Mouse (Mus musculus) urinary bladder, postnatal 4 days (tissue): ENCODE data around the gene Jam2.
A peak's percentile ranks its signal among the peaks of the same experiment; 100 is the strongest.

Experiments
- DNase-seq, 2 experiments: peaks; one replicate each; pipeline ENCODE4 v3.0.0; 2021 to 2022; ENCODE audit warnings: low spot score in 2 of 2

Jam2 gene

DNA sequence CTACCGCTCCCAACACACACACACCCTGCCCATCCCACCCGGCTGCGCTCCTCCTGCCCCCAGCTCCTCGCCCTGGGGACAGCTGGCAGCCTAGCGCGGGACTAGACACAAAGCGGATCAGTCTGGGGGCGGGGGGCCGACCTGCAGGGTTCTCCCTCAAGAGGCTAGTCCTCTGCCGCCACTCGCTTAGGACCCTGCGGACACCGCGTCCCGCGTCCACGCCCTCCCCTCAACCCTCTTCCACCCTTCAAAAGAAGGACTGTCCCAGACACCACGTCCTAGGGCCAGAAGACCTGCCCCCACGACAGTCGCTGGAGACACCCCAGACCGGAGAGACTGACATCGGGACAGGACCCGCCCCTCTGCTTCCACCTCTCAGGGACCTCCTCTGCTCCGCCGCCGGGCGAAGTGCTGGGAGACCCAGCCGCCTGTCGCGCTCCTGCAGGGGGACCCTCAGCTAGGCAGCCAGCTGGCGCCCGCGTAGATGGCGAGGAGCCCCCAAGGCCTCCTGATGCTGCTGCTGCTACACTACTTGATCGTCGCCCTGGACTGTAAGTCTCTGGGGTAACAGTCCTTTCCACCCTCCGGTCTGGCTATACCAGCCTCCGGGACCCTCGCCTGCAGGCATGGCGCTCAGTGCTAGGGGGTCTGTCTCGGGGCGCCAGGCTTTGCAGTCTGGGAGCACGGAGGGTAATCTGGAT lies at the start of gene Jam2:
TSS of gene Jam2 (plus strand) at position 121 of the 701 bp plus-strand sequence.
- DNase-seq, result peak; percentile 53 to 63

DNA sequence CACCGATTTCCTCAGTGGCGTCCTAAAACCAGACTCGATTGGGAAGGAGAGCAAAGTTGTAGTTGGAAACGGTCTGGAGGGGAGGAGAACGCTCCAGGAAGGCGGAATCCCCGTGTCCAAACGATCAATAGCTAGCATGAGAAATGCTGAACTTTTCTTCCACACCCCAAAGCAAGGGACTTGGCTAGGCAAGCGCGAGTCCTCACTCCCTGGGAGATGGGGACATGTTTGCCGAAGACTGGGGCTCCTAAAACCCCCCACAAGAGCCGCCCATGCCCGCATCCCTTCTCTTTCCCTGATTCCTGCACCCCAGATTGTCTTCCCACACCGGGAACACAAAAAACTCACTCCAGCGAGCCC lies 39.1 kb upstream of the Jam2 start:
- no peak for DNase-seq

DNA sequence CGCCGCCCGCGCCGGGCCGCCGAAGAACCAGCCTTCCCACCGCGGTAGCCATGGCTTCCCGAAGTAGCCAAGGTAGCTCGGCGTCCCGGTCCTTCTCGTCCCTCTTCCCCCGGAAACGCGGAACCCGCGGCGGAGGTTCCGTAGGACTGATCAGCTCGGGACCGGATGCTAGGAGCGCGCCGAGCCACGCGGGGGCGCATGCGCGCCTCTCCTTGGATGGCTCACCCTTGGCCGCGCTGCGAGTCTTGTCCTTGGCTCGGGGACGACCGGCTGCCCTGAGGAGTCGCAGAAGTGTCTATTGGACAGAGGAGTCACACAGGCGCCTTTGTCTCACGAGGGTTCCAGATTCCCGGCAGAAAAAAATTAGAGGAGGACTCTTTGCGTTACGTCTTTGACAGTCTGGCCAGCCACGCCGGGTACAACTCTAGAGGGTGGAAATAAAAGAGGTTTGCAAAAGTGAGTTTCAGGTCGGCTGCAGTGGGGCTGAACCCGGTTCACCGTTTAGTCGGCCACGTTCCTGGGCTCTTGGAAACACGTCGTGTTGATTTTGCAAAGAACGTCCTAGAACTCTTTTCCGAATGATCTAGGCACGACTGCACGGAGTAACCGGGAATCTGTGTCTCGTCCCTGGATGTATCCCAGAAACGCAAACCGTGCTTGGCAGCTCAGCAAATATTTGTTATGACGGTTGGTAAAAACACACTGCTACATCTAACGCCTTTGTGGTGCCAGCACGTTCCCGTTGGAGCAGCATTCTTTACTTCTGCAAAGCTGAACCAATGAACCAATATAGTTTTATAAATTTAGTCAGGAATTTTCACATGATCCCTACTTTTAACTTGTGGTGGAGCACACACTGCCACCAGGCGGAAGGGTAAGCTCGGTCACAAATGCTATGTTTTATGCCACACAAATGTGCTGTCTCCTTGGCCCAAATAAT lies 38.5 kb upstream of the Jam2 start, which contains the start of gene Mrpl39:
TSS of gene Mrpl39 (minus strand) at position 577 of the 940 bp plus-strand sequence.
- peak; percentile 95 to 98 for DNase-seq

DNA sequence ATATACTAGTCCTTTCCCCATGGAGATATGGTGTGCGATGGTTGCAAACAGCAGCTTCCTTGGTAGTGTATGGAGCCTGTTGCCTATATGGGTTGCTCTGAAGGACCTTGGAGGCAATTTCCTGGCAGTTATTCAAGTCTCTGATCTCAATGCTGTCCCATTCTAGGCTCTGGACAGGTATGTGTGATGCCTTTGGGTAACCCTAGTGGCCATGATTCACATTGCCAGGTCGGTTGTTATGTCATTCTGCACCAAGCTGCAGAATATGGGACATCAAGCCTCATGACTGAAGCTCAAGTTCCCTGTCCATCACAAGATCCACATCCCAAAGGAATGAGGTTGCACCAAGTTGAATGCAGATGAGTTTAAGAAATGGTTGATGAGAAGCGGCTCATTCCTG lies 36.6 kb upstream of the Jam2 start:
- no peak for DNase-seq

DNA sequence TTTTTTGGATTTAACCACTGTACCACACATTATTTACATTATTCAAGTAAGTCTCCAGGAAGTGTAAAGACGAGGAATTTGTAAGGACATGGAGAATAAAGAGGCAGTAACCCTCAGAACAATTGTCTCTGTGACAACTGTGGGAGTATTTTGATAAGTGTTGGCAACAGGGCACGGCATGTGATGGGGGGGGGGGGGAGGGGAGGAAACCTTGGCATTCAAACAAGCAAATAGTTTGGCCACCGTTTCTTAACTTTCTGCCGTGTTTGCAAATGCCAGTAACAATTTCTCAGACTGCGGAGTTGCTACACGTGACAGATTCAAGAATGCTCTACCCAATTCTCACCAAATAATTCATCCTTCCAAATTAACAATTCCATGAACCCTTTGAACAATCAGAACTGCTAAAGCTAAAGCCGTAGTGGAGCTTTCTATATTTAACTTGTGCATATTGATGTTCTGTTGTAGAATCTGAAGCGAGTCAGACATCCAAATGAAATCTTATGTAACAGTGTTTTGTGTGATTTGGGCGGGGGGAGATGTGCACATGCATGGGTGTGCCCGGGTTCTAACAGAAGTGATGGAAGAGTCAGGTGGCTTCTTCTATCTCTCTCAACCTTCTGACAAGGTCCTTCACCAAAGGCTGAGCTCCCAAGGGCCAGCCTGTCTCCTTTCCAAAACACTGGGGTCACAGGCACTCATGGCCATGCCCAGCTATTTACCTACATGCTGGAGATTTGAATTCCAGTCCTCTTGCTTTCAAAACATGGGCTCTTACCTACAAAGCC lies 29.0 kb upstream of the Jam2 start:
- no peak for DNase-seq

DNA sequence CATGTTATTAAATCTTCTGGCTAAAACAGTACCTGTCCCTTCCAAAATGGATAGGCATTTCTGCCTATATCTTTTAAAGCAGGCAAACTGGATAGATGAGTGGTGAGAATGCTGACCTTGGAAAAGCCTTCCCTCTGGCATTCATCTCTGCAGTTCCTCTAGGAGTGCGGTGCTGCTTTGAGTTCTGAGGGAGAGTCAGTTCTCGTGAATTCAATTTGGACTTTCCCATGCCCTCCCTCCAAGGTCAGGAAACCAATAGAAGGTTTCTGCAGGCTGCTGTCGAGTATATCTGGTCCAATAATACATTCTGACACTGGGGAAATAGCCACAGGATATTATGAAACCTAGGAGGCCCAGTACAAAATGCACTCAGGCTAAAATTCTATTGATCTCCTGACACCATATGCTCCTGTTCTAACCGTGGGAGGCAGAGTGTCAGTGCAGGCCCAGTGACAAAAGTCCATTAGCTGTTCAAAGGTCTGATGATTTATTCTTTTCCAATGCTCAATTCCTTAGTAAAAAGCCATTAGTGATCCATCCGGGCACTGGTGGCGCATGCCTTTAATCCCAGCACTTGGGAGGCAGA lies 28.1 kb upstream of the Jam2 start:
- DNase-seq, result no peak

DNA sequence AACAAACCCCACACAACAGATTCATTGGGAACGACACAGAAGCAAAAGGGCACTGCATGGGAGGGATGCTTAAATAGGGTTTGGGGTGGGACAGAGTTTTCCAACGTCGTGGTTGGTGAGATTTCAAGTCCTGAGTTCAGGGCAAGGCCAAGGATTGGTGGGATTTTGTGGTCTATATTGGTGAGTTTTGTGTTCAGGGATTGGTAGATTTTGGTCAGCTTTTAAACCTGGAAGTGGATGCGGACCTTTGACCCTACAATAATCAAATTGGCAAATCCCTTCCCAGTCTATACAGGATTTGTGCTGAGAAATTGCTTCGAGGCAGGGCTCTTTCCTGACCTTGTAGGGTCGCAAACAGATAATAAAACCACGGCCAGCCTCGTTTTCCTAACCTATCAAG lies 6.0 kb upstream of the Jam2 start:
- no peak for DNase-seq

DNA sequence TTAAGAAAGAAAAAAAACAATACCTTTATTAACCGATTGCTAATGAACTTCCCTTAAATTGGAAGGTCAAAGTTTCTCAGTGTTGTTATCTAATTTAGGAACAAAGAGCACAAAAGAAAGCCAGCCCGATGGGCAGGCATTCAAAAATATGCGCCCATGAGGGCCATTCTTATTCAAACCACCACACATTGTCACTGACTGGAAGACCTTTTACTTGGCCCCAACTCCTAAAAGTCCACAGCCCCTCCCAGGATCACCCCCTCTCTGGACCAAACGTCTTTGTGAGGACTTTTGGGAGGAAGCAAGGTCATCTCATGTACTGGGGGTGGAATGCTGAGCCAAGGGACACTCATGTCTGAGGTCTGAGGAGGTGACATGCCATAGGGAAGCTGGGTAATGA lies 4.7 kb upstream of the Jam2 start:
- no peak for DNase-seq

DNA sequence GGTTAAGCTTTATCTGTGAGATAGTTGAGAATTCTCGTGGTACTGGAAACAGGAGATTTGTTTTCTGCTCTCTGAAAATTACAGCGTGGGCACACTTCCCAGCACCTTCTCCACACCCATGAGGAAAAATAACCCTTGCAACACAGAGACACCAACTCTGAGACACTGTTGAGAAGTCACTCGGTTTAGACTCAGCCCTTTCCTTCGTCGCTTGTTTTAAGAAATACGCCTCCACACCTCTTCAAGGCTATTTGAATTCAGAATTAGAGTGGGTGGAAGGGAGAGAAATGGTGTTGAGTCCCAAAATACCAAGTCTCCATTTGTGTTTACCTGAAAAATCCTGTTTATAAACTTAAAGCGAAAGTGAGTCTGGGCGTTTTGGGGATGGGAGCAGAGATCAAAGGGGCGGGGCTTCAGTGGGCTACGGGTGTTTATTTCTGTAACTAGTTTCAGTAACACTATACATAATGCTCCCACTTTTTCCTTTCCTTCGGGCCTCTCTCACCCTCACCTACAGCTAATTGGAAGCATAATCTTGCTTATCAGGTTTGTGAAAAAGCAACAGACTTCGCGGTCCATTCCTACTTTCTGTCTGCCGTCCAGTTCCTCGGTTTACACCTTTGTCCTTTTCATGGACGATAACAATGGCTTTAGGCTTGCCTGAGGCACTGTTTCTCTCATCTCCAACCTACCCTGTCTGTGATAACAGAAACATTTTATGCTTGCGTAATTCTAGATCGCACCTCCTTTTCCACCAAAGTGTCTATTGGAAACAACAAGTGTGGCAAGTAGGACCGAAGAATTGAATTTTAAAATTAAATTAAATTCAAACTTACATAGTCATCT lies 4.1 kb upstream of the Jam2 start:
- DNase-seq, result no peak

DNA sequence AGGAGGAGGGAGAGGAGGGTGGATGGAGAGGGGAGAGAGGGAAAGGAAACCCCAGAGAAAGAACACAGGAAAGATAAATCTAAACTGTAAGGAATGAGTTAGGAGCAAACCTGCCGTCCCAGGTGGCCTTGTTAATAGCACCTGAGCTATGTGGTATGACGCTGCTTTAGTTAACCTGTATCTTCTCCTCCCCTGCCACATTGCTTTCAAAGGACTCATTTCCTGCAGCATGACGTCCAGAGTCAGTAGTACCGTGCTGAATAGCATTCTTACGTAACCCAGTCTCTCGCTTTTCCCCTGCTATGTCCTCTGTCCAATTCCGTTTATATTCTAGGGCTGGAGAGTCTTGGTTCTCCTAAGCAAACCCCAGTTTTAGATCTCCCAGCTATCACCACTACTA lies 3.0 kb upstream of the Jam2 start:
- DNase-seq, result no peak

DNA sequence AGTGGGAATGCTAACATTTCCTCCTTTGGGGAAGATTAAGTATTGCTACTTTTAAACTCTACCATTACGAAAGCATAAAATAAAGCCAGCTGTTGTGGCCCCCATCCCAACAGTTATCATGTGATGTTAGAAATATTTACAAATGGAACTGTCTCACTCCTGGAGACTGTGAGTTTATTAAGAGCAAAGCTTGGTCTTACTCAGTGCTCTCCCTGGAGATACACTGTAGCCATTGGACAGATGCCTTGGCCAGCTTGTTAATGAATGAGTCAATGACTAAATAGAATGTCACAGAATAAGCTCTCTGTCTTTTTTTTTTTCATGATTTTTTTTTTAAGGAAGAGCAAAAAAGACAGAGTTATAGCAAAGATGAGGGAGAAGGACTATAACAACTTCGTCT lies 2.5 kb upstream of the Jam2 start:
- no peak for DNase-seq

DNA sequence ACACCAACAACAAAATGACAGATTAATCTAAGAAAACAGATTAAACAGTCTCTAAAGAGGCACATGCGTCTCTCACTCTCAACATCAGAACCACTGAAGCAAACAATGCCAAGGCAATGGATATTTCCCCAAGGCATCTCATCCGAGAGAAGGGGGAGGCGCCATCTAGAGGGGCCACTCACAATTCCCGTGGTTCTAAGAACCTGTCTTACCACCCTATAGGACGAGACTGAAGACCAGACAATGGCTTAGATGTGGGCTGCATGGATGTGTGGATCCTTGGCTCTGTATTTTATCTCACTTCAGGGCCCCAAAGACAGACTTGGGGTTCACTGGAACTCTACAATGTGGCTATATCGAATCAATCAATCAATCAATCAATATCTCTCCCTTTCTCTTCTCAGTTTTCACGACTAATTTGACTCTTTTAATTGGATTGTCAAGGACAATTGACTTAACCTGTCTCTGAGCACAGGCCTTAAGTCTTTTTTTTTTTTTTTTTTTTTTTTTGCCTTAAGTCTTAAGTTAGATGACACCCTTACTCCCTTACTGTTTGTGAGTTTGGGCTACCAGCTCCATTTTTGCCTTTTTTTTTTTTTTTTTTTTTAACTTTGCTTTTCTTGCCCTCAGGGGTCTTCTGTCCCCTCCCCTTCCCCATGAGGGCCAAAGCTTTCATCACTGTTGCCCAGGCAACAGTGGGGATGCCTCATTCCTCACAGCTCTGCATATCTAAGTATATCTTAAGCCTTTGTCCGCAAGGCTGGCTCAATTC lies 1.2 kb upstream of the Jam2 start:
- no peak for DNase-seq

DNA sequence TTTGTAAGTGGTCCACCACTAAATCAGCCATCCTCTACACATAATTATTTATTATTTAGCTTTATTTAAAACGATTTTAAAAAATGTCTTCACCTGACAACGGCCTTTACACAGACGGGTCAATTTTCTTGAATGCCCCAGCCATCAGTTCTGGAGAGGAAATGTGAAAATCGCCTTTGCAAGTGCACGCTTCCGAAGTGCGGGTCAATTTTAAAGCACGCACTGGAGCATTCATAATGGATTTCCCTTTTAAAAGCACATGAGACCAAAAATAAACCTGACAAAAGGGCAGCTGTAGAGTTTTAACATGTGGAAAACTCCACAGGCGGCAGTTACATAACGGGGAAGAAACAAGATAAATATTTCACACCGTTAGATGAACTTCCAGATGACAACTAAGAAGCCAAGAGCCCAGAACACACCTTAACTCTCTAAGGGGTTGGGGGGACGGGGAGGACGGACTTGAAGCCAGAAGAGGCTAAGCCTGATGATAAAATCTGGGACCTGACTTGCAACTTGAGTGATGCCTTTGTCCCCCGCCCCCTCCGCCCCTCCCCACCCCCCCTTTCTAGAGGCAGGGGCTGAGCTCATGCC lies 558 bp upstream of the Jam2 start:
- DNase-seq, result no peak

DNA sequence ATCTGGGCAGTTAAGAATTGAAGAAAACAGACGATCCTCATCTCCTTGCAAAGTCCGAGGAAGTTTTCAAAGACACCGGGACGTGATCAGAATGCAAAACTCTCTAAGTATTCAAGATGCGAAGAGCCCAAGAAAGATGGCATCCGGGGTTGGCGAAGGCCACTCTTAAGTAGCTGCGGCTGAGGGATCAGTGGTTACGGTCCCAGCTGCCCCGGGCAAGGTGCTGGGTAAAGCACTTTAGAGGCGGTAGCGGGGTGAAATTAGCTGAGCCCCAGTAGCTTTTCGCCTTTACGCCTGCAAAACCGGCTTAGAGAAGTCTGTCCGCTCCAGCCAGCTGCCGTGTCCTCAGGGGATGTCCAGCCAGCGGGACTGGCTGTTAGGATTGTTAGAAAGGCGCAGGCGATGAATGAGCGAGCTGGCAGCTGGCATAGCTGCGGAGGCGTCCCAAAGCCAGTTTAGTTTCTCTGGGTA lies 873 bp downstream of the Jam2 start:
- DNase-seq, result no peak

DNA sequence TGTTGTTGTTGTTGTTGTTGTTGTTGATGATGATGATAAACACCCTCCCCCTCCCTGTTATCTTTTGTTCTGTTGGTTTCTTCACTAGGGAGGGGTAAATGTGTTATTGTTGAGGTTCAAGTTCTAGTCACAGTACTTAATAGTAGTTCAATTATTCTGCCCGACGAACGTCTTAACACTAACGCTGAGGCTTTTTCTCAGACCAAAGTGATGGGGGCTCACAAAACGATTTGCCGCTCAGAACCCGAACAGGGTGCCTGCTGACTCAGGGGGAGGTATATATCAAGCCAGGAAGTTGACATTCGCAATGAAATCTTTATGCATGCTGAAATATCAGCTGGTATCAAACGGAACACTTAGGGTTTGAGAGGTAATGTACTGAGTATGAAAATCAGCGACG lies 1.4 kb downstream of the Jam2 start:
- DNase-seq, result no peak

DNA sequence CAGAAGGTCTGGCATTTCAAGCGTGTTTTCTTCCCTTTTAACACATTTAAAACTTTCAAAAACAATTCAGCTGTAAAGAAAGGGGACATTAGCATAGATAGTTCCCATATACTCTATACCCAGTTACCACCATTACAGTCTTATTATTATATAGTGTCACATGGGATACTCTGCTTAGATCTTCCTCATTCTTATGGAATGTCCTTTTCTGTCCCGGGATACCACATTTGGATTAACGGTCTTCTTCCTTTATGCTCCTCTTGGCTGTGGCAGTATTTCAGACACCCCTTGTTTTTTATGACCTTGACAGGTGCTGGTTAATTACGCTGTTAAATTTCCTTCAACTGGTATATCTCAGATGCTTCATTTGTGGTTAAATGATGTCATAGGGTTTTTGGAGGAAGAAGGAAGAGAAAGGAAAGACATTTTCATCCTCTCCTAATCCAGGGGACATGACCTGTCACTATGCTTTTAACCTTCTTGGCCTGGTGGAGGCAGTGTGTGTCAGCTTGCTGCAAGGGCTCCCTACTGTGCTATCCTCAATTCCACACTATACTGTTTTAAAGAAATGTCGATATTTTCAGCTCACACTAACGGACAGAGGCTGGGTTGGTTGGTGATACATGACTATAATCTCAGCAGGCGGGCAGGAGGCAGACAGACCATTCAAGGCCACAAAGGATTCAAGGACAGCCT lies 2.3 kb downstream of the Jam2 start:
- no peak for DNase-seq

DNA sequence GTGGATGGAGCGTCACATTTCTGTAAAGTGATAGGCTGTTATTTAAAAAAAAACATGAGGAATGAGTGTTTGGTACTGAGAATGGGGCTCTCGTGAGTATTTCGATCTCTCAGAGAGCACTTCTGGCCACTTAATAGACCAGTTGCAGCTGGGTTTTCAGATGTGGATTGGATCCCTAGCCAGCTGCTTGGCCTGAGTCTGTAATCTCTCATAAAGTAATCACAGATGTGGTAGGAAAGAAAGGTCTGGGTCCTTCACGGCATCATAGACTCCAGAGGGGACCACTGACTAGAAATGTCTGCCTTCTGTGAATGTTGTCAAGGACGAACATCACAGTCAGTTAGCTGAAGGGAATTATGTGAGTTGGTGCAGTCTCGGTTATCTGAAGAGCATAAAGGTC lies 4.5 kb downstream of the Jam2 start:
- no peak for DNase-seq

DNA sequence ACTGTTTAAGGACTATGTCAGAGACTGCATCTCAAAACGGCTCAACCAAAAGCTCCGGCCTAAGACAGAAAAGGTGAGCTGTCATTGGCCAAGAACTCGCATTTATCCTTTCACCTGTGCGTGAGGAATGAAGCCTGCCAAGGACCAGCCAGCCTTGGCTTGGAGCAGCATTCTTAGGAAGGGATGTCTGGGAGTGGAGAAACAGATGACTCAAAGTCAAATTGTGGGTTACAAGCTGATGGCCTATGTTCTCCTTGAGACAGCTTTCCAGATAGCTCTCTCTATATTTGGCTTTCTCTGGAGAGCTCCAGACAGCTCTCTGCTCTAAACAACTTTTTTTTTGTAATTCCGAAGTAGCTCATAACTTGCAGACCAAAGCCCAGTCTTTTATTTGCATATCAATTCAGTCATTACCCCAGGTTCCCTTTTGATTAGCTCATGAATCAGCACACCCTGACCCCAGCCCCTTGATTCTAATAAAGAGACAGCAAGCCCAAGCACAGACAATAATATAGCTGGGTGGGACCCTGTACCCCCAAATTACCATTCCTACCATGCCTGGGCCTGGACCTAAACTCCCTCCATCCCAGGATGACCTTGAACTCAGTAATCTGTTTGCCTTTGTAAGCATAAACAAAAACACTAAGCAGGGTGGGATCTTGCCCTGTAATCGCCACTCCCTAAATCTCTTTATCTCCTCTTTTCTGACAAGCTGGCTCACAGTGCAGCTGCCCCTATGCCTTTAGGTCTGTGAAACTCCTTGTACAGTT lies 5.1 kb downstream of the Jam2 start:
- no peak for DNase-seq
